Mouse (Mus musculus) left cerebral cortex, adult 8-10 months (tissue): Measurements from ENCODE around the gene Ralbp1. TPM values are rescaled to one million over a fixed set of nuclear protein-coding genes. Genes with fewer than 3 reads are reported as not detected.

Experiments
- DNase-seq, 2 experiments: peaks; one replicate each; pipeline ENCODE4 v3.0.0; 2022; ENCODE audit warnings: low spot score in 2 of 2
- total RNA-seq, 4 experiments: library from RNA; stranded (reverse); gene quantifications; 2 replicates each; pipeline ENCODE4 v1.2.4; 2022

Gene Ralbp1
- total RNA-seq, 4 experiments from 2014 or later = 64.6 to 75.2 (median 69.3) TPM

DNA sequence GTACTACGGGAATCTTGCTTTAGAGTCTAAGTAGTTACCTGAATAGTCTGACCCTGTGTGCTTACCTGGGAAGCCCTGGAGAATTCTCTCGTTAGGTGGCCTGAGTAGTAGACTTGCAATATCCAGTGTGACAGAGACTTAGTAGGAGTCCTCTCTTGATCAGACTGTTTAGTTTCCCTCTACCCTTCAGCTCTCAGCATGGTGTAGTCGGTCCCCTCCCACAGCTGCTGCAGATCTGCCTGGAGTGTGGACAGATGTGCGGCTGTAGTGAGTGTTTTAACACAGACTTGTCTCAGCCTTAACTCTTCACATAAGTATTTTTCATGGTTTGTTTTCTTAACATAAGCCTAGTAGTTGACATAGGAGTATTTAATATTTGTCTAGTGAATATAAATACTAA, 83.6 kb downstream of the Ralbp1 start:
- no peak for DNase-seq

DNA sequence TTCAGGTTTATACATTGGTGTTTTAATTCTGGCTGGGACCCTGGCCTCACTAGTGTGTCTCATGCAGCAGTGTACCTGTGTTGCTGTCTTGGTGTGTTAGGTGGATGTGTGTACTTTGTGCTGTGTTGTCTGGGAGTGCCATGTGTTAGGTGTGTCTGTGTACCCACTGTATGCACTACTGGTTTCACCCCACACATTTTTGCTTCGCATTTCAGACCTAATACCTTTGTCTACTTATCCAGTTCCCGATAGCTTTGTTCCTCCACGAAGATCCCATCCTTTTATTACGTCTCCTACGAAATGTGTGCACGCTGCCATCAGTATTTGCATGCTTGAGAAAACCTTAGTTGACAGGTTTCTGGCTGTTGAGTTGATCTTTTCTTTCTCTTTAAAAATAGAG, 85.1 kb downstream of the Ralbp1 start:
- DNase-seq = no peak

DNA sequence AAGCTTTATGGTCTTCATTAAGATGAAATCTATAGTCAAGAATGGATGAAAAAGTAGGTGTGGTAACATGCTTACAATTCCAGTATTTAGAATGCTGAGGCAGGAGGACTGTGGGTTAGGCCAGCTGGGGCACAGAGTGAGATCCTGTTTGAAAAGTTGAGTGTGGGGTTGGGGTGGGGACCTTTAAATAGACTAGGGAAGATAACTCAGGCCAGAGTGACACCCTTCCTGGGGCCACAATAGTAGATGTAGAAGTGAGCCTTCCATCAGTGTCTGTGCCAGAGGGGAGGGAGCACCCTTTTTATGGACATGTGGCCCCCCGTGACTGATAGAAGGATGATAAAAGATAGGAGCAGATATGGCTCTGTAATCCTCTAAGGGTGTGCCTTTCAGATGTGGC, 86.2 kb downstream of the Ralbp1 start:
- DNase-seq = no peak

DNA sequence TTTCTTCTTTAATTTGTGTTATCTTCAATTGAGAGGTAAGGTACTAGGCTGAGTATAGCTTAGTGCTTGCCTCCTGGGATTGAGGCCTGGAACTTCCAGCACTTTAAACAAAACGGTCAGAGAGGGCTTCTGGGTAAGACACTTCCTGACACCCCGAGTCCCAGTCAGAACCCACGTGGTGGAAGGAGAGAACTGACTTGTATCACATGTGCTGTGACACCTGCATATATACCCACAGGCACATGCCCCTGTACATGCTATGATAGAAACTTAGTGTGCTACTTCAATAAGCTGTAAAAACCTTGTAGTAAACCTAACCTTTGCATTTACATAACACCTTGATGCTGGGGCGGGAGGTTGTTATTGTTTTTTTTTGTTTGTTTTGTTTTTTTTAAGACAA, 87.2 kb downstream of the Ralbp1 start:
- DNase-seq = no peak

Other genes starting within 250 kb of the Ralbp1 start
- gene Txndc2, start 243.6 kb downstream of the Ralbp1 start, total RNA-seq = under 1 TPM in 1 of 4 experiments, not detected in 3; 0.25 TPM
- 10 to 100 TPM; 57.5 to 61.3 (median 58.3) TPM for gene Rab31, start 113.0 kb downstream of the Ralbp1 start, total RNA-seq
- 10 to 100 TPM; 42.5 to 59.2 (median 48.4) TPM for gene Ppp4r1, start 103.2 kb downstream of the Ralbp1 start, total RNA-seq
- gene Twsg1, start 65.4 kb upstream of the Ralbp1 start, total RNA-seq = 10 to 100 TPM; 26.0 to 33.7 (median 27.8) TPM
- 100 to 1,000 TPM; 316 to 350 (median 333) TPM for gene Ankrd12, start 191.3 kb upstream of the Ralbp1 start, total RNA-seq
- gene Ndufv2, start 215.8 kb upstream of the Ralbp1 start, total RNA-seq = 100 to 1,000 TPM; 244 to 261 (median 255) TPM
- gene Washc1, start 225.7 kb upstream of the Ralbp1 start, total RNA-seq = 10 to 100 TPM; 44.3 to 52.5 (median 48.1) TPM
- 1 to 10 TPM in 3 of 4 experiments, under 1 TPM in 1; 0.89 to 2.5 (median 1.2) TPM for gene Ddx11, start 237.7 kb upstream of the Ralbp1 start, total RNA-seq